Mouse (Mus musculus): ENCODE data around the gene Mcf2l.

The Mcf2l gene

GRCm38 (mm10) chr8:12978308-12978707 is 104.7 kb downstream of the Mcf2l start:
- H3K36me3 ChIP-seq (ENCODE audit: insufficient read depth, low read length): peaks cover 27% of the 10 kb centered on the region
- H3K4me3 ChIP-seq (replicated peaks; ENCODE audit: low read length): no peak overlapping the region
- H3K27me3 ChIP-seq (ENCODE audit: insufficient read depth, low read length): no peaks in the 10 kb centered on the region
- TF ChIP-seq NANOG (IDR thresholded peaks at IDR 0.05; ENCODE audit: borderline replicate concordance, low read length) (no peak), POU5F1 (IDR thresholded peaks at IDR 0.05; ENCODE audit: borderline replicate concordance, low read length) (no peak), CTCF (conservative IDR thresholded peaks at IDR 0.05; ENCODE audit: low read length) (no peak)
- peaks cover 21% of the 10 kb centered on the region for H3K4me1 ChIP-seq (replicated peaks; ENCODE audit: low read depth, low read length)
- H3K9me3 ChIP-seq (ENCODE audit: low read length): no peaks in the 10 kb centered on the region; the same call in 1 of the 2 replicates

- H3K9me3 ChIP-seq (ENCODE audit: low read length): no peaks in the 10 kb centered on the region; the same call in 1 of the 2 replicates
- H3K27me3 ChIP-seq (ENCODE audit: insufficient read depth, low read length): no peaks in the 10 kb centered on the region
- no peak overlapping the region for H3K4me3 ChIP-seq (replicated peaks; ENCODE audit: low read length)
- TF ChIP-seq CTCF (conservative IDR thresholded peaks at IDR 0.05; ENCODE audit: low read length) (peak; percentile 68), POU5F1 (IDR thresholded peaks at IDR 0.05; ENCODE audit: borderline replicate concordance, low read length) (no peak), NANOG (IDR thresholded peaks at IDR 0.05; ENCODE audit: borderline replicate concordance, low read length) (no peak)
- peaks cover 27% of the 10 kb centered on the region for H3K36me3 ChIP-seq (ENCODE audit: insufficient read depth, low read length)
- peaks cover 21% of the 10 kb centered on the region for H3K4me1 ChIP-seq (replicated peaks; ENCODE audit: low read depth, low read length)
Observed at GRCm38 (mm10) chr8:12978726-12979125, 105.1 kb downstream of the Mcf2l start.

- Histone ChIP-seq H3K36me3 (ENCODE audit: insufficient read depth, low read length) (no peaks in the 10 kb centered on the region; the same call in 1 of the 2 replicates), H3K4me1 (replicated peaks; ENCODE audit: low read depth, low read length) (peaks cover 20% of the 10 kb centered on the region), H3K9me3 (ENCODE audit: low read length) (no peaks in the 10 kb centered on the region; the same call in 1 of the 2 replicates), H3K27me3 (ENCODE audit: insufficient read depth, low read length) (no peaks in the 10 kb centered on the region), H3K4me3 (replicated peaks; ENCODE audit: low read length) (no peak overlapping the region)
- TF ChIP-seq CTCF (conservative IDR thresholded peaks at IDR 0.05; ENCODE audit: low read length): no peak
- no peak for TF ChIP-seq NANOG (IDR thresholded peaks at IDR 0.05; ENCODE audit: borderline replicate concordance, low read length)
- no peak for TF ChIP-seq POU5F1 (IDR thresholded peaks at IDR 0.05; ENCODE audit: borderline replicate concordance, low read length)
Observed at GRCm38 (mm10) chr8:12983681-12984467, 110.3 kb downstream of the Mcf2l start.

- Histone ChIP-seq H3K36me3 (ENCODE audit: insufficient read depth, low read length) (no peaks in the 10 kb centered on the region; the same call in 1 of the 2 replicates), H3K4me1 (replicated peaks; ENCODE audit: low read depth, low read length) (peaks cover 20% of the 10 kb centered on the region)
Observed at GRCm38 (mm10) chr8:12984601-12985243, 111.1 kb downstream of the Mcf2l start.

GRCm38 (mm10) chr8:12985259-12985658 is 111.7 kb downstream of the Mcf2l start:
- TF ChIP-seq CTCF (conservative IDR thresholded peaks at IDR 0.05; ENCODE audit: low read length) (no peak), POU5F1 (IDR thresholded peaks at IDR 0.05; ENCODE audit: borderline replicate concordance, low read length) (no peak)
- Histone ChIP-seq H3K4me1 (replicated peaks; ENCODE audit: low read depth, low read length) (peaks cover 20% of the 10 kb centered on the region), H3K36me3 (ENCODE audit: insufficient read depth, low read length) (no peaks in the 10 kb centered on the region; the same call in 1 of the 2 replicates), H3K9me3 (ENCODE audit: low read length) (no peaks in the 10 kb centered on the region; the same call in 1 of the 2 replicates), H3K4me3 (replicated peaks; ENCODE audit: low read length) (peak overlapping the region; percentile 51), H3K27me3 (ENCODE audit: insufficient read depth, low read length) (no peaks in the 10 kb centered on the region)

More at GRCm38 (mm10) chr8:12984601-12985243, 111.1 kb downstream of the Mcf2l start:
- H3K27me3 ChIP-seq (ENCODE audit: insufficient read depth, low read length): no peaks in the 10 kb centered on the region
- H3K9me3 ChIP-seq (ENCODE audit: low read length): no peaks in the 10 kb centered on the region; the same call in 1 of the 2 replicates
- TF ChIP-seq POU5F1 (IDR thresholded peaks at IDR 0.05; ENCODE audit: borderline replicate concordance, low read length) (no peak), CTCF (conservative IDR thresholded peaks at IDR 0.05; ENCODE audit: low read length) (no peak), NANOG (IDR thresholded peaks at IDR 0.05; ENCODE audit: borderline replicate concordance, low read length) (no peak)
- peak overlapping the region; percentile 51 for H3K4me3 ChIP-seq (replicated peaks; ENCODE audit: low read length)

GRCm38 (mm10) chr8:12987571-12987970 is 114.0 kb downstream of the Mcf2l start:
- no peaks in the 10 kb centered on the region for H3K27me3 ChIP-seq (ENCODE audit: insufficient read depth, low read length)
- H3K4me1 ChIP-seq (replicated peaks; ENCODE audit: low read depth, low read length): peaks cover 35% of the 10 kb centered on the region
- H3K4me3 ChIP-seq (replicated peaks; ENCODE audit: low read length): no peak overlapping the region
- TF ChIP-seq CTCF (conservative IDR thresholded peaks at IDR 0.05; ENCODE audit: low read length) (no peak), NANOG (IDR thresholded peaks at IDR 0.05; ENCODE audit: borderline replicate concordance, low read length) (no peak), POU5F1 (IDR thresholded peaks at IDR 0.05; ENCODE audit: borderline replicate concordance, low read length) (no peak)
- no peaks in the 10 kb centered on the region for H3K36me3 ChIP-seq (ENCODE audit: insufficient read depth, low read length)
- H3K9me3 ChIP-seq (ENCODE audit: low read length): no peaks in the 10 kb centered on the region

- no peak overlapping the region for H3K4me3 ChIP-seq (replicated peaks; ENCODE audit: low read length)
- peaks cover 37% of the 10 kb centered on the region for H3K4me1 ChIP-seq (replicated peaks; ENCODE audit: low read depth, low read length)
- H3K36me3 ChIP-seq (ENCODE audit: insufficient read depth, low read length): peaks cover 6% of the 10 kb centered on the region; the same call in 1 of the 2 replicates
- TF ChIP-seq POU5F1 (IDR thresholded peaks at IDR 0.05; ENCODE audit: borderline replicate concordance, low read length) (no peak), CTCF (conservative IDR thresholded peaks at IDR 0.05; ENCODE audit: low read length) (peak; percentile 20; the same call in 1 of the 2 replicates), NANOG (IDR thresholded peaks at IDR 0.05; ENCODE audit: borderline replicate concordance, low read length) (no peak)
- H3K27me3 ChIP-seq (ENCODE audit: insufficient read depth, low read length): no peaks in the 10 kb centered on the region
- no peaks in the 10 kb centered on the region for H3K9me3 ChIP-seq (ENCODE audit: low read length)
Observed at GRCm38 (mm10) chr8:12988722-12989430, 115.3 kb downstream of the Mcf2l start.

- Histone ChIP-seq H3K4me3 (replicated peaks; ENCODE audit: low read length) (no peak overlapping the region), H3K9me3 (ENCODE audit: low read length) (no peaks in the 10 kb centered on the region), H3K36me3 (ENCODE audit: insufficient read depth, low read length) (peaks cover 12% of the 10 kb centered on the region; the same call in 1 of the 2 replicates), H3K4me1 (replicated peaks; ENCODE audit: low read depth, low read length) (peaks cover 21% of the 10 kb centered on the region), H3K27me3 (ENCODE audit: insufficient read depth, low read length) (no peaks in the 10 kb centered on the region)
- TF ChIP-seq POU5F1 (IDR thresholded peaks at IDR 0.05; ENCODE audit: borderline replicate concordance, low read length) (no peak), NANOG (IDR thresholded peaks at IDR 0.05; ENCODE audit: borderline replicate concordance, low read length) (no peak), CTCF (conservative IDR thresholded peaks at IDR 0.05; ENCODE audit: low read length) (no peak)
Observed at GRCm38 (mm10) chr8:12991411-12991810, 117.8 kb downstream of the Mcf2l start.

Data from E14TG2a.4 (cell line).